33 mouse cellular contexts compared by ENCODE assay signal in genomic region chr6:85813339-85813738, GRCm38 (mm10). TPM values are rescaled to one million over a fixed set of nuclear protein-coding genes. Genes with fewer than 3 reads are reported as not detected.
A peak's percentile ranks its signal among the peaks of the same experiment; 100 is the strongest.
DNase-seq lines count a peak whose midpoint lies in the region; ATAC-seq and TF ChIP-seq lines count a peak whose summit lies in the region.
"Had no signal": no experiment of that assay in that cellular context is flagged by ENCODE, and none has a peak within 500 bp of the region (broad histone marks: within the 10 kb centered on the region; RNA-seq: fewer than 3 reads in every experiment).

No protein-coding gene starts in this region.

- ATAC-seq in kidney, embryonic 15.5 days (replicated peaks; ENCODE audit: low FRiP score), result no peak
- ATAC-seq: activated CD4-positive, CD25-positive, alpha-beta regulatory T cell, adult 4 months; forebrain, embryonic 15.5 days; hindbrain, embryonic 16.5 days had no signal

- no peak for TF ChIP-seq CTCF in small intestine, adult 2 months (IDR thresholded peaks at IDR 0.05; ENCODE audit: extremely low read depth, insufficient read length, insufficient replicate concordance, low read depth, low read length)

- no peak overlapping the region for H3K4me3 ChIP-seq in heart, embryonic 10.5 days
- no peak overlapping the region for H3K4me3 ChIP-seq in kidney, embryonic 15.5 days (replicated peaks)
- no peak overlapping the region for H3K4me3 ChIP-seq in small intestine, adult 2 months (ENCODE audit: low read depth, low read length)
- H3K4me3 ChIP-seq: embryonic facial prominence, embryonic 10.5 days; embryonic facial prominence, embryonic 13.5 days; erythroblast, embryonic 14.5 days; forebrain, embryonic 12.5 days; forebrain, embryonic 15.5 days; heart, adult 2 months; hindbrain, embryonic 10.5 days; hindbrain, embryonic 13.5 days had no signal

- H3K9me3 ChIP-seq in heart, embryonic 10.5 days, result no peaks in the 10 kb centered on the region
- H3K9me3 ChIP-seq in kidney, embryonic 15.5 days (replicated peaks), result no peaks in the 10 kb centered on the region
- H3K9me3 ChIP-seq: embryonic facial prominence, embryonic 10.5 days; embryonic facial prominence, embryonic 13.5 days; forebrain, embryonic 12.5 days; forebrain, embryonic 15.5 days; G1E; hindbrain, embryonic 10.5 days; hindbrain, embryonic 13.5 days had no signal

- H3K4me2 ChIP-seq in kidney, embryonic 15.5 days, result no peak overlapping the region
- H3K4me2 ChIP-seq: embryonic facial prominence, embryonic 13.5 days; forebrain, embryonic 12.5 days; forebrain, embryonic 15.5 days; heart, embryonic 11.5 days; hindbrain, embryonic 13.5 days had no signal

- H3K36me3 ChIP-seq in heart, embryonic 10.5 days, result no peaks in the 10 kb centered on the region
- no peaks in the 10 kb centered on the region for H3K36me3 ChIP-seq in kidney, embryonic 15.5 days
- no peaks in the 10 kb centered on the region for H3K36me3 ChIP-seq in small intestine, adult 2 months (ENCODE audit: control insufficient read depth, insufficient read depth, low read length)
- H3K36me3 ChIP-seq: embryonic facial prominence, embryonic 10.5 days; embryonic facial prominence, embryonic 13.5 days; forebrain, embryonic 12.5 days; forebrain, embryonic 15.5 days; G1E; hindbrain, embryonic 10.5 days; hindbrain, embryonic 13.5 days had no signal

- 76% methylated on average over 2 of the region's 2 CpGs for WGBS in heart, embryonic 10.5 days
- 91% methylated on average over 2 of the region's 2 CpGs for WGBS in kidney, embryonic 15.5 days
- WGBS in small intestine, adult 2 months, result 69% methylated on average over 2 of the region's 2 CpGs

- TF ChIP-seq POLR2A in small intestine, adult 2 months (IDR thresholded peaks at IDR 0.05; ENCODE audit: low read depth, low read length), result no peak

- no peak overlapping the region for H3K9ac ChIP-seq in kidney, embryonic 15.5 days
- H3K9ac ChIP-seq: embryonic facial prominence, embryonic 13.5 days; forebrain, embryonic 12.5 days; forebrain, embryonic 15.5 days; hindbrain, embryonic 13.5 days had no signal

- no peaks in the 10 kb centered on the region for H3K4me1 ChIP-seq in heart, embryonic 10.5 days
- H3K4me1 ChIP-seq in kidney, embryonic 15.5 days, result no peaks in the 10 kb centered on the region
- H3K4me1 ChIP-seq in small intestine, adult 2 months (ENCODE audit: control insufficient read depth, insufficient read depth, insufficient read length, low read length), result peaks cover 2% of the 10 kb centered on the region; the same call in 1 of the 2 replicates
- H3K4me1 ChIP-seq: embryonic facial prominence, embryonic 10.5 days; embryonic facial prominence, embryonic 13.5 days; forebrain, embryonic 12.5 days; forebrain, embryonic 15.5 days; hindbrain, embryonic 10.5 days; hindbrain, embryonic 13.5 days had no signal

- intact Hi-C loops in heart, postnatal 25 days (cut with DNase I), result no loop called here

- H3K27ac ChIP-seq in heart, embryonic 10.5 days, result no peak overlapping the region
- no peak overlapping the region for H3K27ac ChIP-seq in kidney, embryonic 15.5 days
- 0 out of 2 replicates have a peak overlapping the region, but pooled peaks have one; percentile 32 for H3K27ac ChIP-seq in small intestine, adult 2 months (ENCODE audit: insufficient read depth, low read depth, low read length)
- H3K27ac ChIP-seq: embryonic facial prominence, embryonic 10.5 days; embryonic facial prominence, embryonic 13.5 days; forebrain, embryonic 12.5 days; forebrain, embryonic 15.5 days; heart, adult 2 months; hindbrain, embryonic 10.5 days; hindbrain, embryonic 13.5 days had no signal

- DNase-seq in heart, embryonic 10.5 days (ENCODE audit: low spot score), result peak; percentile 38
- no peak for DNase-seq in heart, postnatal 25 days (ENCODE audit: low spot score)
- DNase-seq in kidney, adult 8-10 months, result peak; percentile 66 to 70
- DNase-seq in ES-CJ7 (ENCODE audit: low read depth, low spot score), result peak; percentile 2
- no peak for DNase-seq in layer of hippocampus, postnatal 36 days
- DNase-seq: adrenal gland, adult 8-10 months; adrenal gland, postnatal 25 days; cerebellum, adult 11-12 months; cerebellum, adult 8-10 months; cerebellum, postnatal 10 days; cerebellum, postnatal 36 days; embryo, embryonic 11 days; gastrocnemius, postnatal 36 days; heart, adult 2 months; heart, postnatal 36 days had no signal

- H3K27me3 ChIP-seq in heart, embryonic 10.5 days (ENCODE audit: insufficient read depth, poor library complexity, severe bottlenecking), result no peaks in the 10 kb centered on the region
- H3K27me3 ChIP-seq in kidney, embryonic 15.5 days, result no peaks in the 10 kb centered on the region
- no peaks in the 10 kb centered on the region for H3K27me3 ChIP-seq in small intestine, adult 2 months (ENCODE audit: control insufficient read depth, insufficient read depth, low read length)
- H3K27me3 ChIP-seq: embryonic facial prominence, embryonic 13.5 days; forebrain, embryonic 12.5 days; forebrain, embryonic 15.5 days; hindbrain, embryonic 13.5 days had no signal

RNA-seq across cellular contexts. Expression of gene Nat8f6, which starts 7.4 kb away (rescaled TPM):
- not detected in 2 replicates for polyA plus RNA-seq in heart, embryonic 10.5 days (2016; fragmentation: Nextera tagmentation; extraction: Ambion mirVana)
- total RNA-seq in heart, postnatal 25 days (2021), result not detected
- polyA plus RNA-seq in kidney, embryonic 15.5 days (2015; fragmentation: Nextera tagmentation; extraction: Ambion mirVana), result 0.24 TPM in 1 of 2 replicates, not detected in the other
- polyA plus RNA-seq in small intestine, adult 2 months (2012; rRNA removed), result 1.9 and 2.3 TPM in 2 replicates
- 1 to 10 TPM; 1.8 to 2.2 TPM for total RNA-seq in layer of hippocampus, postnatal 36 days (2021)
- total RNA-seq: G1E; gastrocnemius, adult 8-10 months; gastrocnemius, postnatal 36 days; granulocyte monocyte progenitor cell, adult 5-6 weeks; heart, postnatal 36 days had no signal
- polyA plus RNA-seq: activated CD4-positive, CD25-positive, alpha-beta regulatory T cell, adult 4 months; brain, embryonic 14.5 days; embryonic facial prominence, embryonic 10.5 days; embryonic facial prominence, embryonic 13.5 days; erythroblast, embryonic 14.5 days; forebrain, embryonic 12.5 days; forebrain, embryonic 15.5 days; G1E; heart, embryonic 11.5 days; heart, embryonic 14.5 days; heart, postnatal 0 days; hindbrain, embryonic 10.5 days; hindbrain, embryonic 13.5 days; hindbrain, embryonic 16.5 days had no signal

RNA-seq across cellular contexts. Expression of gene Nat8f5, which starts 7.4 kb away (rescaled TPM):
- not detected in 2 replicates for polyA plus RNA-seq in heart, embryonic 10.5 days (2016; fragmentation: Nextera tagmentation; extraction: Ambion mirVana)
- total RNA-seq in heart, postnatal 25 days (2021), result not detected
- polyA plus RNA-seq in kidney, embryonic 15.5 days (2015; fragmentation: Nextera tagmentation; extraction: Ambion mirVana), result not detected in 2 replicates
- polyA plus RNA-seq in small intestine, adult 2 months (2012; rRNA removed), result 14.4 and 46.1 TPM in 2 replicates
- total RNA-seq in layer of hippocampus, postnatal 36 days (2021), result 1 to 10 TPM; 7.5 to 7.6 TPM
- total RNA-seq: G1E; gastrocnemius, adult 8-10 months; gastrocnemius, postnatal 36 days; granulocyte monocyte progenitor cell, adult 5-6 weeks; heart, adult 2 months; heart, postnatal 36 days had no signal
- polyA plus RNA-seq: activated CD4-positive, CD25-positive, alpha-beta regulatory T cell, adult 4 months; brain, embryonic 14.5 days; embryonic facial prominence, embryonic 10.5 days; embryonic facial prominence, embryonic 13.5 days; erythroblast, embryonic 14.5 days; forebrain, embryonic 12.5 days; forebrain, embryonic 15.5 days; G1E; heart, adult 2 months; heart, embryonic 11.5 days; heart, embryonic 14.5 days; heart, postnatal 0 days; hindbrain, embryonic 10.5 days had no signal

RNA-seq across cellular contexts. Expression of gene Nat8, which starts 18.5 kb away (rescaled TPM):
- polyA plus RNA-seq in heart, embryonic 10.5 days (2016; fragmentation: Nextera tagmentation; extraction: Ambion mirVana), result not detected in 2 replicates
- not detected for total RNA-seq in heart, postnatal 25 days (2021)
- 1.3 TPM in 2 replicates for polyA plus RNA-seq in kidney, embryonic 15.5 days (2015; fragmentation: Nextera tagmentation; extraction: Ambion mirVana)
- 60.8 and 66.8 TPM in 2 replicates for polyA plus RNA-seq in small intestine, adult 2 months (2012; rRNA removed)
- total RNA-seq in layer of hippocampus, postnatal 36 days (2021), result 1 to 10 TPM; 3.2 to 3.7 TPM
- total RNA-seq: G1E; gastrocnemius, adult 8-10 months; gastrocnemius, postnatal 36 days; granulocyte monocyte progenitor cell, adult 5-6 weeks; heart, adult 2 months; heart, postnatal 36 days had no signal
- polyA plus RNA-seq: activated CD4-positive, CD25-positive, alpha-beta regulatory T cell, adult 4 months; brain, embryonic 14.5 days; embryonic facial prominence, embryonic 10.5 days; embryonic facial prominence, embryonic 13.5 days; erythroblast, embryonic 14.5 days; forebrain, embryonic 12.5 days; forebrain, embryonic 15.5 days; G1E; heart, adult 2 months; heart, embryonic 11.5 days; heart, embryonic 14.5 days; heart, postnatal 0 days; hindbrain, embryonic 10.5 days; hindbrain, embryonic 13.5 days had no signal

RNA-seq across cellular contexts. Expression of gene Nat8f3, which starts 47.8 kb away (rescaled TPM):
- 0.20 and 0.33 TPM in 2 replicates for polyA plus RNA-seq in heart, embryonic 10.5 days (2016; fragmentation: Nextera tagmentation; extraction: Ambion mirVana)
- total RNA-seq in heart, postnatal 25 days (2021), result under 1 TPM; 0.18 to 0.31 TPM
- polyA plus RNA-seq in kidney, embryonic 15.5 days (2015; fragmentation: Nextera tagmentation; extraction: Ambion mirVana), result 0.13 TPM in 1 of 2 replicates, not detected in the other
- 0.62 and 2.8 TPM in 2 replicates for polyA plus RNA-seq in small intestine, adult 2 months (2012; rRNA removed)
- 1 to 10 TPM; 2.3 to 2.4 TPM for total RNA-seq in layer of hippocampus, postnatal 36 days (2021)
- total RNA-seq: granulocyte monocyte progenitor cell, adult 5-6 weeks; heart, adult 2 months had no signal
- polyA plus RNA-seq: activated CD4-positive, CD25-positive, alpha-beta regulatory T cell, adult 4 months; brain, embryonic 14.5 days; embryonic facial prominence, embryonic 13.5 days; erythroblast, embryonic 14.5 days; G1E; heart, embryonic 14.5 days had no signal

RNA-seq across cellular contexts. Expression of gene Nat8f2, which starts 55.6 kb away (rescaled TPM):
- polyA plus RNA-seq in heart, embryonic 10.5 days (2016; fragmentation: Nextera tagmentation; extraction: Ambion mirVana), result not detected in 2 replicates
- total RNA-seq in heart, postnatal 25 days (2021), result not detected
- 1.2 and 1.5 TPM in 2 replicates for polyA plus RNA-seq in kidney, embryonic 15.5 days (2015; fragmentation: Nextera tagmentation; extraction: Ambion mirVana)
- 0.23 and 0.66 TPM in 2 replicates for polyA plus RNA-seq in small intestine, adult 2 months (2012; rRNA removed)
- total RNA-seq in layer of hippocampus, postnatal 36 days (2021), result 1 to 10 TPM; 2.4 to 2.8 TPM
- total RNA-seq: gastrocnemius, postnatal 36 days; granulocyte monocyte progenitor cell, adult 5-6 weeks; heart, postnatal 36 days had no signal
- polyA plus RNA-seq: activated CD4-positive, CD25-positive, alpha-beta regulatory T cell, adult 4 months; embryonic facial prominence, embryonic 10.5 days; embryonic facial prominence, embryonic 13.5 days; erythroblast, embryonic 14.5 days; forebrain, embryonic 12.5 days; forebrain, embryonic 15.5 days; G1E; heart, adult 2 months; heart, embryonic 11.5 days; heart, embryonic 14.5 days; heart, postnatal 0 days; hindbrain, embryonic 10.5 days; hindbrain, embryonic 13.5 days; hindbrain, embryonic 16.5 days had no signal

Comparison
In these comparisons a context has a peak if more than half of its experiments do, and no peak if none do; other contexts are left out.
1. DNase-seq: peak in heart, embryonic 10.5 days (single experiment), kidney, adult 8-10 months (2 of 2) and ES-CJ7 (single experiment); none in heart, postnatal 25 days (single experiment) and layer of hippocampus, postnatal 36 days (0 of 2).
2. RNA of gene Nat8f5, which starts 7.4 kb away (polyA plus RNA-seq): 14.4 to 46.1 TPM in small intestine, adult 2 months; not detected in kidney, embryonic 15.5 days and not detected in heart, embryonic 10.5 days; every median in the first group is over 10 times any median in the second.
3. RNA of gene Nat8, which starts 18.5 kb away (polyA plus RNA-seq): 60.8 to 66.8 TPM in small intestine, adult 2 months; 1.3 TPM in kidney, embryonic 15.5 days and not detected in heart, embryonic 10.5 days; every median in the first group is over 10 times any median in the second.